Mouse (Mus musculus) left cerebral cortex, postnatal 25 days (tissue): Measurements from ENCODE around the gene Nup188. TPM values are rescaled to one million over a fixed set of nuclear protein-coding genes. Genes with fewer than 3 reads are reported as not detected.

Experiments
- DNase-seq, 2 experiments: peaks; one replicate each; pipeline ENCODE4 v3.0.0; 2022; ENCODE audit warnings: low spot score in 2 of 2, mixed read lengths in 1 of 2
- intact Hi-C: fragments of 180-260 bp; cut with DNase I; formaldehyde crosslinking; loops from one replicate; pipeline ENCODE4 v1.15.1; 2025
- microRNA-seq, 2 experiments: library from miRNA; unstranded; fragments of <30 nt; microRNA quantifications; one replicate each; pipeline ENCODE4 v1.2.0; 2022
- total RNA-seq, 2 experiments: library from RNA; stranded (reverse); gene quantifications; 2 replicates each; pipeline ENCODE4 v1.2.3; 2021

Nup188 gene
- total RNA-seq, 2 experiments from 2014 or later, result 21.6 to 22.6 TPM

DNA sequence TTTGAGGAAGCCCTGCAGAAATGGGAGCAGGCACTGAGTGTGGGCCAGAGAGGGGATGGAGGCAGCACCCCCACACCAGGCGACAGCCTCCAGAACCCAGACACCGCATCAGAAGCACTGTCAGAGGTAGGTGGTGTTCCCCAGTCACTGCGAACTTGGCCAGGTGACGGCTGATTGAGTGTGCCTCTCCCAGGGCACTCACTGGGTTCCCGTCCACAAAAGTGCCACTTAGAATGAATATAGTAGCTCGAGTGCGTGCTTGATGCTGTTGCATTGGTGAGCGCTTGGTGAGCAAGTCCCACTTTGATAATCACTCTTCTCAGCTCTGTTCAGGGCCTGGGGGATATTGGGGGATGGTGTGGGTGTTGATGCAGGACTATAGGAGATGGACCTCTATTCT is 85.3 kb downstream of the Nup188 start:
- no peak for DNase-seq
- intact Hi-C loops, result no loop called here

GRCm38 (mm10) chr2:30372726-30373125 is 86.5 kb downstream of the Nup188 start:
- no peak for DNase-seq
- intact Hi-C loops, result no loop called here

DNA sequence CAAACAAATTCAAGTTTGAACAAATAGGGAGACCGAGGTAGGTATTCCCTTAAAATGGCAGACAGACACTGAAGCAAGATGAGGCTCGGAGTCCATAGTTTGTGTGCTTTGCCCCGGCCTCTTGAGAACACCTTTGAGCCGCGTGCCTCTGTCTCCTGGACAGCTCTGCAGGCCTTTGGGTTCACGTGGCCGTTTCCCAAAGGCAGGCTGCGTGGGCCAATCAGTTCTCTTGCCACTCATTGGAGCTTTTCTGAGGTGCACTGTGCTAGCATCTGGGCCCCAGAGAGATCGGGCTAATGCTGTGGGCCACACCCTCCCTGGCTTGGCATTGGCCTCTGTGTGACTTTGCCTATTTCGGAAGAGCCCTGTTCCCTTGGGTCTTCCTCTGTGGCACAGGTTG is 89.7 kb downstream of the Nup188 start:
- DNase-seq, result no peak
- intact Hi-C loops, result no loop called here

DNA sequence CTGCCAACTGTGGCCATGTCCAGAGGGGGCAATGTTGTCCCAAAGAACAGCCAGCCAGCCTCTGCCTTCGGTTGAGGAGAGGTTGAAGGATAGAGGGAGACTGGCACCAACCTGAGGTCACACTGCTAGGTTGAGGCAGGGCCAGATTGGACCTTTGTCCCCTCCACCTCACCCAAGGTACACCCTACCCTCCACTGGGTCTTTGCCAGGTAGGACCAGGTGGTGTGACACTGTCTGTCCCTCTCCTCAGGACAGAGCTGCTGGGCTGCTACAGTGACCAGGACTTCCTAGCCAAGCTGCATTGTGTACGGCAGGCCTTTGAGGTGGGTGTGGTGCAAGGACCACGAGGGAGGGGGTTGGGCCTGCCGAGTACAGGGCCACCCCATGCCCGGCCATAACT is 91.5 kb downstream of the Nup188 start:
- no peak for DNase-seq
- intact Hi-C loops, result loop anchor here (2.0 kb wide), 1 partner anchor 13 kb away; the partner anchor contains the start of gene Miga2

- intact Hi-C loops, result loop anchor here (2.0 kb wide), 1 partner anchor 15 kb away; the partner anchor contains the start of gene Miga2
- no peak for DNase-seq
Observed at GRCm38 (mm10) chr2:30379307-30379706, 93.1 kb downstream of the Nup188 start.

DNA sequence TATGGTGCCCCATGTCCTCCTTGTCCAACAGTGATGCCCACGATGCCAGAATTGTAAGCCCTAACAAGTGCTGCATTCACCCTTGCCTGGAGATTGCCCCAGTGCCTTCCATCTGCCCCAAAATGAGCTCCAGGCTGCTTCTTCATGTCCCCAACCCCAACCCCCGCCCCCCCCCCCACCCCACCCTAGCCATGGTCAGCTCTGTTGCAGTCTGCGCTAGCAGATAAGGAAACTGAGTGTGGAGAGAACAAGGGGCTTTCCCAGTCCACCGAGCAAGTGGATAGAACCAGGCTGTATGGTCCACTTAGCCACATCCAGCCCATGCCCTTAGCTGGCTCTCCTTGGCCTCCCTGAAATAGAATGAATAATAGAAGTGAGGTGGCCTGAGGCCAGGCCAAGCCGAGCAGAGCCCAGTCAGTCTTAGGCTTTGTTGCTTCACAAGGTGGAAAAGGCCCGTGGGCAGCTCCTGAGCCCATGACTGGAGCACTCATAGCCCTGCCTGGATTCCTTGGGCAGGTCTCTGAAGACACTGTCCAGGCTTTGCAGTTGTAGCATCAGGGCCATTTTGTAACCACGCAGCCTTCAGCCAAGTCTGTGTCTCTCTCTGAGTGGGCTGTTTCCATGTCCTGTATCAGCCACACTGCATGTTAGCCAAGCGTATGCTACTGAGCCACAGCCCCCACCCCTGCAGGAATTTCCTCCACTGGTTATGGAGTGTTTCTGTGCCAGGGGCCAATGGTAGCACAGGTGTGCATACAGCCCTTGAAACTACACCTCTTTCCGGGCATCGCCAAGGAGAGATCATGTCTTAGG is 94.6 kb downstream of the Nup188 start:
- intact Hi-C loops, result no loop called here
- DNase-seq, result no peak

- intact Hi-C loops, result no loop called here
- DNase-seq, result no peak
Observed at GRCm38 (mm10) chr2:30381377-30381725, 95.2 kb downstream of the Nup188 start.

DNA sequence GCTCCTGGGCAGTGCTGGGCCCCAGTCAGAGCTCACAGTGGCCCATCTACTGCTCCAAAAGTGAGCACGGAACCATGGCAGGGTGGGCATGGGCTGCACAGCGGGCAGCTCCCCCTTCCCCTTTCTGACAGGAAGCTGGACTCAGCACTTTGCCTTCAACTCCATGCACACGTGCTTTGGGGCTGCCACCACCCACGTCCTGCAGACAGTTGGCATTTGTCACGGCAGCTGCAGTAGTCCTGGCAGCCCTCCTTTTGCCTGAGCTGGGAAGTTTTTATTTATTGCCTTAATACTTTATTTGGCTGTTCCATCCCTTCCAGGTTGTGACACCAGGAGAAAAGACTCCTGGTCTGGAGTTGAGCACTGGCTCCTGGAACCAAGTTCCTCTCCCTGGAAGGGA is 98.6 kb downstream of the Nup188 start:
- DNase-seq, result peak in 1 of 2 experiments; percentile 65
- intact Hi-C loops, result no loop called here

DNA sequence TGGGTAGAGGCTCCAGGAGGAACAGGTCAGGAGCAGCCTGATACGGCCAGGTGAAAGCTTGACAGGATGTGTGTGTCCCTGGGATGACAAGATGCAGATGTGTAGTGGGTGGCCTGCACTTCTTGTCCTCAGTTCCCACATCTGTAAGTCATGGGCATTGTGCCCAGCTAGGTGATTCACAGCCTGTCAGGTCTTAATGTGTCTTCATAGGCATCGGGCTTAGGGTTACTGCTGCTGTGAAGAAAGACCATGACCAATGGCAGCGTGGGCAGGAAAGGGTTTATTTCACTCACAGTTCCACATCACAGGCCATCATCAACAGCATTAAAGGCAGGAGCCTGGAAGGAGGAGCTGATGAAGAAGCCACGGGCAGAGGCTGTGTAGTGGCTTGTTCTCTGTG is 99.4 kb downstream of the Nup188 start:
- no peak for DNase-seq
- intact Hi-C loops, result no loop called here

- intact Hi-C loops, result no loop called here
- no peak for DNase-seq
Observed at GRCm38 (mm10) chr2:30386913-30387312, 100.7 kb downstream of the Nup188 start.

DNA sequence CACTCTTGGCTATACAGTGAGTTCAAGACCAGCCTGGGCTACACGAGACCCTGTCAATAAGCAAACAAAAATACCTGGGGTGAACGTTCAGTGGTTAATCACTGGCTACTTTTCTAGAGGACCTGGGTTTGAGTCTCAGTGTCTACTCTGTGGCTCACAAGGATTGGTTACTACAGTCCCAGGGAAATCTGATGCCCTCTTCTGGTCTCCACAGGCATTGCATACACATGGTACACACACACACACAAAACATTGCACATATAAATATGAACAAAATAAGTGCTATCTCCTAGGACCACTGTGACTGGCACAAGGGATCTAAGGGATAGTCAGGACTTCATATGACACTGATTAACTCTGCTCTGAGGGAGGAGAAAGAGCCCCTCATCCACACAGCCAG is 102.8 kb downstream of the Nup188 start:
- intact Hi-C loops, result no loop called here
- no peak for DNase-seq

GRCm38 (mm10) chr2:30392114-30392576 is 105.9 kb downstream of the Nup188 start, which contains the start of gene Dolpp1:
TSS of gene Dolpp1 (plus strand) at chr2:30392254.
- intact Hi-C loops, result loop anchor here (2.0 kb wide), 1 partner anchor 21 kb away; no protein-coding TSS in a partner anchor

DNA sequence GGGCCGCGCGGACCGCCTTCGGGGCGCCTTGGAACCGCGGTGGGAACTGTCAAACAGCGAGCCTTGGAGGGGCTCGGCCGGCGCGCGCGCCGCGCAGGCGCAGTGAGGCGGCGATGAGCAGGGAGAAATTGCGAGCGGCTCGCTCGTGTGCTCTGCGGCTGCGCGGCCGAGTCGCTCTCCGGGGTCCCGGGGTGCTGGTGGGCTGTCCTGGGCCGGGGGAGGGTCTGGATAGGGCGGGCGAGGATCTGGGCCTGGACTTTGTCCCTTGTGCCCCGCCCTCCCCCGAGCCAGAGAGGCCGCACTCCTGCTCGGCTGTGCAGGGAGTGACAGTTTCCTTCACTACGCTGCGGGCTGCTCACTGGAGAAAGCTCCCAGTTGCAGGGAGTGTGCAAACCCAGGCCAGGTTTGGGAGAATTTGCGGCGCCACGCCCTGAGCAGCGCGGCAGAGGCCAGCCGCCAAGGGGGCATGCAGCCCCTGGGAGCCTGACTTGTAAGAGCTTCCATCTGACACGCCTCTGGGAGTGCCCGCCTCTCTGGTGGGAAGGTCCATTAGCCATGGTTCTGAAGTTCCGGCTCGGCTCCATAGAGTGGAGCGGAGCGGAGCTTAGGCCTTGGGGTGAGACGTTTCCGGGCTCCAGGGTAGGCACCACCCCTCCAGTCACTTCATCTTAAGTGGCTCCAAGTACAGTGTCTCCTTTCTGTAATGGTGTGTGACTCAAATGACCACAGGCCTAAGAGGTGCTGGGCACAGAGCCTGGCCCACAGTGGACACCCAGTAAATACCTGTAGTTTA is 106.6 kb downstream of the Nup188 start:
- peak; percentile 58 to 67 for DNase-seq
- intact Hi-C loops, result loop anchor here (2.0 kb wide), 1 partner anchor 20 kb away; no protein-coding TSS in a partner anchor

More at GRCm38 (mm10) chr2:30392114-30392576, 105.9 kb downstream of the Nup188 start, which contains the start of gene Dolpp1:
- DNase-seq, result peak; percentile 98 to 100

- DNase-seq, result no peak
- intact Hi-C loops, result loop anchor here (2.0 kb wide), 1 partner anchor 19 kb away; no protein-coding TSS in a partner anchor
Observed at GRCm38 (mm10) chr2:30393370-30393656, 107.1 kb downstream of the Nup188 start.

Small RNA genes lying within 50 kb of the gene (microRNA-seq; reads per million reads assigned to microRNA genes)
- 0 reads per million in 2 experiments for gene Gm47292

Other genes starting within 250 kb of the Nup188 start
- gene Wdr34, start 237.5 kb upstream of the Nup188 start, total RNA-seq, result 10 to 100 TPM; 37.4 to 37.9 TPM
- 100 to 1,000 TPM; 186 to 193 TPM for gene Set, start 229.0 kb upstream of the Nup188 start, total RNA-seq
- 1 to 10 TPM; 1.6 to 2.4 TPM for gene Pkn3, start 208.7 kb upstream of the Nup188 start, total RNA-seq
- gene Zdhhc12, start 192.7 kb upstream of the Nup188 start, total RNA-seq, result 1 to 10 TPM; 8.5 to 8.8 TPM
- 100 to 1,000 TPM; 152 TPM for gene Zer1, start 161.8 kb upstream of the Nup188 start, total RNA-seq
- 10 to 100 TPM; 51.3 to 58.4 TPM for gene Tbc1d13, start 152.7 kb upstream of the Nup188 start, total RNA-seq
- 10 to 100 TPM; 20.4 to 21.8 TPM for gene Endog, start 114.9 kb upstream of the Nup188 start, total RNA-seq
- gene Spout1, start 107.9 kb upstream of the Nup188 start, total RNA-seq, result 10 to 100 TPM; 34.7 to 36.9 TPM
- 10 to 100 TPM; 12.2 to 16.7 TPM for gene Kyat1, start 80.5 kb upstream of the Nup188 start, total RNA-seq
- 10 to 100 TPM; 53.9 to 59.8 TPM for gene Lrrc8a, start 48.7 kb upstream of the Nup188 start, total RNA-seq
- gene Gm28035, start 45.8 kb upstream of the Nup188 start, total RNA-seq, result 10 to 100 TPM in 1 of 2 experiments, 1 to 10 TPM in 1; 9.9 to 12.3 TPM
- 10 to 100 TPM; 18.8 to 19.7 TPM for gene Phyhd1, start 20.2 kb upstream of the Nup188 start, total RNA-seq
- 1 to 10 TPM in 1 of 2 experiments, not detected in 1; 1.3 TPM for gene Gm28038, start 5.4 kb upstream of the Nup188 start, total RNA-seq
- gene Dolk, start 63 bp upstream of the Nup188 start, total RNA-seq, result 10 to 100 TPM; 23.7 to 26.3 TPM
- gene Sh3glb2, start 72.9 kb downstream of the Nup188 start, total RNA-seq, result 100 to 1,000 TPM; 277 to 301 TPM
- gene Miga2, start 77.8 kb downstream of the Nup188 start, total RNA-seq, result 100 to 1,000 TPM; 120 to 124 TPM
- gene Dolpp1, start 105.9 kb downstream of the Nup188 start, total RNA-seq, result 10 to 100 TPM; 27.5 to 29.2 TPM
- 10 to 100 TPM; 48.4 to 50.7 TPM for gene Crat, start 129.4 kb downstream of the Nup188 start, total RNA-seq
- gene Ptpa, start 129.6 kb downstream of the Nup188 start, total RNA-seq, result 100 to 1,000 TPM; 172 to 174 TPM
- gene Ier5l, start 187.8 kb downstream of the Nup188 start, total RNA-seq, result 10 to 100 TPM; 16.0 to 18.4 TPM